Mouse (Mus musculus) midbrain, embryonic 12.5 days (tissue): Measurements from ENCODE around the gene Olfr1311. TPM values are rescaled to one million over a fixed set of nuclear protein-coding genes. Genes with fewer than 3 reads are reported as not detected.
"Not testable (repeated sequence)": the region's sequence is repeated elsewhere in the genome, so short reads cannot be mapped to it uniquely, and the experiment has no call there.

ENCODE experiments used
- ATAC-seq: fragments of 200-750 bp; cut with Nextera tagmentation; 2 replicates; pipeline ENCODE4 v1.8.0; 2017; ENCODE audit warnings: low read depth, moderate TSS enrichment, moderate library complexity; ENCODE audit not compliant: low FRiP score
- H3K27ac ChIP-seq: fragments of 300-500 bp; sonication (generic); replicated peaks from 2 replicates; pipeline ENCODE4 v1.5.1; 2016; ENCODE audit warnings: mild to moderate bottlenecking
- H3K27me3 ChIP-seq: fragments of 300-500 bp; sonication (generic); 2 replicates; pipeline ENCODE4 v1.6.1; 2016; ENCODE audit warnings: mild to moderate bottlenecking
- H3K36me3 ChIP-seq: fragments of 300-500 bp; sonication (generic); 2 replicates; pipeline ENCODE4 v1.6.1; 2016
- H3K4me1 ChIP-seq: fragments of 300-500 bp; sonication (generic); 2 replicates; pipeline ENCODE4 v1.6.1; 2016
- H3K4me2 ChIP-seq: fragments of 300-500 bp; sonication (generic); replicated peaks from 2 replicates; pipeline ENCODE4 v1.6.1; 2016; ENCODE audit warnings: mild to moderate bottlenecking, moderate library complexity
- H3K4me3 ChIP-seq: fragments of 300-500 bp; sonication (generic); 2 replicates; pipeline ENCODE4 v1.5.1; 2016; ENCODE audit warnings: mild to moderate bottlenecking
- H3K9ac ChIP-seq: fragments of 300-500 bp; sonication (generic); replicated peaks from 2 replicates; pipeline ENCODE4 v1.6.1; 2016; ENCODE audit warnings: mild to moderate bottlenecking, moderate library complexity
- H3K9me3 ChIP-seq: fragments of 300-500 bp; sonication (generic); 2 replicates; pipeline ENCODE4 v1.6.1; 2016; ENCODE audit warnings: mild to moderate bottlenecking
- WGBS: fragments of 180-500 bp; shearing (Covaris S2); methylation state at CpG from one replicate; pipeline ENCODE4 v1.1.7; 2016; 5-methylcytosine and 5-hydroxymethylcytosine counted together
- polyA plus RNA-seq: library from polyadenylated mRNA; unstranded; fragments of >200 nt; fragmentation: Nextera tagmentation; extraction: Ambion mirVana; gene quantifications from 2 replicates; pipeline ENCODE4 v1.2.1, GENCODE M21; 2016

Gene Olfr1311
- not detected in 2 replicates for polyA plus RNA-seq

GRCm38 (mm10) chr2:112024312-112024711 lies at the start of gene Olfr1311:
Olfr1311 (minus strand) TSS chr2:112024412.
- Histone ChIP-seq H3K9me3 (no peaks in the 10 kb centered on the region), H3K4me1 (no peaks in the 10 kb centered on the region), H3K4me3 (no peak within 1 kb of the TSS), H3K36me3 (no peaks in the 10 kb centered on the region), H3K27me3 (no peaks in the 10 kb centered on the region), H3K9ac (no peak within 1 kb of the TSS), H3K27ac (no peak within 1 kb of the TSS), H3K4me2 (no peak within 1 kb of the TSS)
- 86% methylated on average over 2 of the region's 2 CpGs for WGBS
- no peak for ATAC-seq

GRCm38 (mm10) chr2:112050138-112050537 lies 25.9 kb upstream of the Olfr1311 start, which contains the start of gene Olfr1312:
Olfr1312 (minus strand) TSS chr2:112050238.
- Histone ChIP-seq H3K4me1 (no peaks in the 10 kb centered on the region), H3K4me2 (no peak within 1 kb of the TSS), H3K27ac (no peak within 1 kb of the TSS), H3K36me3 (no peaks in the 10 kb centered on the region), H3K4me3 (no peak within 1 kb of the TSS), H3K27me3 (no peaks in the 10 kb centered on the region), H3K9ac (no peak within 1 kb of the TSS), H3K9me3 (no peaks in the 10 kb centered on the region)
- ATAC-seq = no peak
- WGBS = 47% methylated on average over 1 of the region's 1 CpGs

GRCm38 (mm10) chr2:112026971-112027370 lies 2.8 kb upstream of the Olfr1311 start:
- not testable (repeated sequence) for ATAC-seq, H3K4me3 ChIP-seq, H3K27me3 ChIP-seq, H3K27ac ChIP-seq, H3K4me2 ChIP-seq, H3K9ac ChIP-seq, H3K9me3 ChIP-seq, H3K4me1 ChIP-seq, H3K36me3 ChIP-seq
- 55% methylated on average over 6 of the region's 6 CpGs for WGBS

- WGBS = 89% methylated on average over 3 of the region's 3 CpGs
- no peak overlapping the region for H3K4me3 ChIP-seq
- ATAC-seq = no peak
- H3K4me1 ChIP-seq = no peaks in the 10 kb centered on the region
- H3K27me3 ChIP-seq = no peaks in the 10 kb centered on the region
- H3K27ac ChIP-seq = no peak overlapping the region
- no peaks in the 10 kb centered on the region for H3K9me3 ChIP-seq
- no peak overlapping the region for H3K9ac ChIP-seq
- no peak overlapping the region for H3K4me2 ChIP-seq
- no peaks in the 10 kb centered on the region for H3K36me3 ChIP-seq
Measured at GRCm38 (mm10) chr2:112014900-112015299, 9.3 kb downstream of the Olfr1311 start.

GRCm38 (mm10) chr2:112012608-112013007 lies 11.6 kb downstream of the Olfr1311 start, which contains the start of gene Olfr1310:
Olfr1310 (minus strand) TSS chr2:112012708.
- Histone ChIP-seq H3K27ac (no peak within 1 kb of the TSS), H3K4me2 (no peak within 1 kb of the TSS), H3K9me3 (no peaks in the 10 kb centered on the region), H3K9ac (no peak within 1 kb of the TSS), H3K27me3 (no peaks in the 10 kb centered on the region), H3K4me1 (no peaks in the 10 kb centered on the region), H3K4me3 (no peak within 1 kb of the TSS), H3K36me3 (no peaks in the 10 kb centered on the region)
- no peak for ATAC-seq

- H3K4me2 ChIP-seq = no peak within 1 kb of the TSS
- H3K27me3 ChIP-seq = no peaks in the 10 kb centered on the region
- no peaks in the 10 kb centered on the region for H3K4me1 ChIP-seq
- WGBS = 64% methylated on average over 1 of the region's 1 CpGs
- H3K9ac ChIP-seq = no peak within 1 kb of the TSS
- H3K9me3 ChIP-seq = no peaks in the 10 kb centered on the region
- no peak within 1 kb of the TSS for H3K27ac ChIP-seq
- ATAC-seq = no peak
- no peaks in the 10 kb centered on the region for H3K36me3 ChIP-seq
- no peak within 1 kb of the TSS for H3K4me3 ChIP-seq
Measured at GRCm38 (mm10) chr2:111990181-111990580, 34.0 kb downstream of the Olfr1311 start, which contains the start of gene Olfr1309. Olfr1309 (minus strand) TSS chr2:111990281.

Other genes with a start within 250 kb of the Olfr1311 start
- gene Olfr1302, start 247.0 kb downstream of the Olfr1311 start, polyA plus RNA-seq = not detected in 2 replicates
- not detected in 2 replicates for gene Olfr1303, start 204.1 kb downstream of the Olfr1311 start, polyA plus RNA-seq
- gene Olfr1305, start 147.3 kb downstream of the Olfr1311 start, polyA plus RNA-seq = not detected in 2 replicates
- gene Olfr1306, start 108.1 kb downstream of the Olfr1311 start, polyA plus RNA-seq = not detected in 2 replicates
- gene Olfr1307, start 75.0 kb downstream of the Olfr1311 start, polyA plus RNA-seq = 0.01 TPM in 2 replicates
- gene Olfr1308, start 59.5 kb downstream of the Olfr1311 start, polyA plus RNA-seq = not detected in 2 replicates
- gene Olfr1309, start 34.1 kb downstream of the Olfr1311 start, polyA plus RNA-seq = not detected in 2 replicates
- gene Olfr1310, start 11.7 kb downstream of the Olfr1311 start, polyA plus RNA-seq = not detected in 2 replicates
- not detected in 2 replicates for gene Olfr1312, start 25.8 kb upstream of the Olfr1311 start, polyA plus RNA-seq
- gene Olfr1313, start 53.4 kb upstream of the Olfr1311 start, polyA plus RNA-seq = not detected in 2 replicates
- not detected in 2 replicates for gene Olfr1314, start 72.4 kb upstream of the Olfr1311 start, polyA plus RNA-seq
- gene Olfr1315-ps1, start 91.0 kb upstream of the Olfr1311 start, polyA plus RNA-seq = not detected in 2 replicates
- gene Olfr1316, start 110.6 kb upstream of the Olfr1311 start, polyA plus RNA-seq = not detected in 2 replicates
- not detected in 2 replicates for gene Olfr1317, start 115.9 kb upstream of the Olfr1311 start, polyA plus RNA-seq
- gene Olfr1318, start 129.8 kb upstream of the Olfr1311 start, polyA plus RNA-seq = not detected in 2 replicates
- gene Lpcat4, start 215.1 kb upstream of the Olfr1311 start, polyA plus RNA-seq = 11.9 and 13.1 TPM in 2 replicates
- gene Nutm1, start 234.9 kb upstream of the Olfr1311 start, polyA plus RNA-seq = 0.08 TPM in 1 of 2 replicates, not detected in the other
- gene Nop10, start 237.5 kb upstream of the Olfr1311 start, polyA plus RNA-seq = 137 and 139 TPM in 2 replicates
- 18.7 and 19.3 TPM in 2 replicates for gene Slc12a6, start 241.4 kb upstream of the Olfr1311 start, polyA plus RNA-seq
- gene Gm21985, start 241.9 kb upstream of the Olfr1311 start, polyA plus RNA-seq = not detected in 2 replicates